Mouse (Mus musculus) Patski (cell line): Measurements from ENCODE around the gene Rassf5. TPM values are rescaled to one million over a fixed set of nuclear protein-coding genes. Genes with fewer than 3 reads are reported as not detected.
"Not testable (repeated sequence)": the region's sequence is repeated elsewhere in the genome, so short reads cannot be mapped to it uniquely, and the experiment has no call there.

Experiments
- ATAC-seq: fragments of 100-300 bp; one replicate; pipeline ENCODE4 v1.8.0; 2021
- CTCF ChIA-PET: fragments of 350-600 bp; sonication (Branson Sonifier 250); formaldehyde crosslinking; loops from one replicate; lab custom pipeline; 2022; ENCODE audit warnings: inconsistent platforms; lab: Charles Lee
- POLR2A ChIA-PET: fragments of 350-600 bp; sonication (Branson Sonifier 250); formaldehyde crosslinking; loops from one replicate; lab custom pipeline; 2022; ENCODE audit warnings: antibody characterized with exemption, inconsistent platforms; lab: Charles Lee
- DNase-seq: peaks from one replicate; pipeline ENCODE4 v3.0.0-alpha.2; 2011; ENCODE audit warnings: low read depth, low spot score
- H3K27me3 ChIP-seq: fragments of 371-371 bp; one replicate; pipeline ENCODE4 v1.5.1; 2021
- CTCF ChIP-seq: fragments of 100-300 bp; IDR thresholded peaks from one replicate; pipeline ENCODE4 v1.5.1; 2021
- in situ Hi-C: fragments of 300-500 bp; cut with MboI; formaldehyde crosslinking; loops from 3 replicates; pipeline ENCODE4 v1.11.1; 2018; ENCODE audit warnings: low pct_unique_long_range_greater_than_20kb, mixed read lengths
- polyA plus RNA-seq: library from polyadenylated mRNA; unstranded; gene quantifications from one replicate; pipeline ENCODE4 v1.2.3, GENCODE M21; 2021

Gene Rassf5
- polyA plus RNA-seq, 1 experiment from 2014 or later, result 9.5 TPM

GRCm38 (mm10) chr1:131260309-131260656 is 15.2 kb upstream of the Rassf5 start:
- H3K27me3 ChIP-seq, result no peaks in the 10 kb centered on the region
- TF ChIP-seq CTCF, result no peak
- ATAC-seq (no peak), DNase-seq (no peak)
- CTCF ChIA-PET, result interaction anchor here (0.6 to 3.7 kb wide), 23 partner anchors 11 to 392 kb away, joined by 3 to 34 read pairs (median 4); partner anchors contain the start of gene Dyrk3
- in situ Hi-C loops, result loop anchor here (5.0 to 25.0 kb wide), 4 partner anchors 78 to 698 kb away; no protein-coding TSS in a partner anchor
- POLR2A ChIA-PET, result interaction anchor here (0.7 to 1.2 kb wide), 2 partner anchors 12 to 76 kb away, joined by 3 to 8 read pairs; no protein-coding TSS in a partner anchor

GRCm38 (mm10) chr1:131259632-131260308 is 14.7 kb upstream of the Rassf5 start:
- in situ Hi-C loops, result loop anchor here (5.0 to 25.0 kb wide), 4 partner anchors 77 to 697 kb away; no protein-coding TSS in a partner anchor
- no peaks in the 10 kb centered on the region for H3K27me3 ChIP-seq
- ATAC-seq (no peak), DNase-seq (no peak)
- CTCF ChIA-PET, result interaction anchor here (0.7 to 3.7 kb wide), 18 partner anchors 11 to 391 kb away, joined by 3 to 34 read pairs (median 4); partner anchors contain the start of gene Dyrk3
- no peak for TF ChIP-seq CTCF
- POLR2A ChIA-PET, result interaction anchor here (0.7 to 1.2 kb wide), 2 partner anchors 11 to 75 kb away, joined by 3 to 8 read pairs; no protein-coding TSS in a partner anchor

- ChIA-PET POLR2A (interaction anchor here (0.6 kb wide), 1 partner anchor 27 kb away, joined by 3 read pairs; no protein-coding TSS in a partner anchor), CTCF (interaction anchor here (0.7 to 1.4 kb wide), 5 partner anchors 13 to 101 kb away, joined by 3 to 5 read pairs (median 3); no protein-coding TSS in a partner anchor)
- in situ Hi-C loops, result loop anchor here (25.0 kb wide), 1 partner anchor 695 kb away; no protein-coding TSS in a partner anchor
- DNase-seq (no peak), ATAC-seq (no peak)
- no peak for TF ChIP-seq CTCF
- no peaks in the 10 kb centered on the region for H3K27me3 ChIP-seq
Observed at GRCm38 (mm10) chr1:131257288-131257687, 12.2 kb upstream of the Rassf5 start.

- CTCF ChIA-PET, result interaction anchor here (0.7 to 1.9 kb wide), 5 partner anchors 10 to 137 kb away, joined by 3 to 6 read pairs (median 3); no protein-coding TSS in a partner anchor
- ATAC-seq, DNase-seq, H3K27me3 ChIP-seq: not testable (repeated sequence)
- in situ Hi-C loops, result loop anchor here (25.0 kb wide), 1 partner anchor 690 kb away; no protein-coding TSS in a partner anchor
- POLR2A ChIA-PET, result interaction anchor here (0.6 kb wide), 1 partner anchor 93 kb away, joined by 3 read pairs; no protein-coding TSS in a partner anchor
Observed at GRCm38 (mm10) chr1:131252516-131253250, 7.6 kb upstream of the Rassf5 start.

- POLR2A ChIA-PET, result interaction anchor here (1.5 to 1.7 kb wide), 3 partner anchors 8 to 128 kb away, joined by 3 to 4 read pairs (median 3); no protein-coding TSS in a partner anchor
- in situ Hi-C loops, result no loop called here
- CTCF ChIA-PET, result interaction anchor here (0.7 to 9.1 kb wide), 24 partner anchors 8 to 130 kb away, joined by 3 to 79 read pairs (median 4); no protein-coding TSS in a partner anchor
- ATAC-seq (no peak), DNase-seq (no peak)
- no peak for TF ChIP-seq CTCF
- no peaks in the 10 kb centered on the region for H3K27me3 ChIP-seq
Observed at GRCm38 (mm10) chr1:131246433-131247395, 1.7 kb upstream of the Rassf5 start.

GRCm38 (mm10) chr1:131245926-131246325 is 868 bp upstream of the Rassf5 start:
- CTCF ChIA-PET, result interaction anchor here (0.7 to 9.1 kb wide), 21 partner anchors 9 to 129 kb away, joined by 3 to 79 read pairs (median 4); no protein-coding TSS in a partner anchor
- no peaks in the 10 kb centered on the region for H3K27me3 ChIP-seq
- DNase-seq, result no peak
- TF ChIP-seq CTCF, result no peak
- POLR2A ChIA-PET, result interaction anchor here (1.1 to 1.6 kb wide), 3 partner anchors 9 to 69 kb away, joined by 3 read pairs; no protein-coding TSS in a partner anchor
- ATAC-seq, result no peak
- in situ Hi-C loops, result no loop called here

GRCm38 (mm10) chr1:131244536-131245088 is 446 bp downstream of the Rassf5 start:
- no peak for DNase-seq

GRCm38 (mm10) chr1:131242956-131243355 is 2.1 kb downstream of the Rassf5 start:
- no peak for ATAC-seq
- POLR2A ChIA-PET, result interaction anchor here (0.6 to 1.6 kb wide), 2 partner anchors 34 to 55 kb away, joined by 3 to 5 read pairs; no protein-coding TSS in a partner anchor
- DNase-seq, result no peak
- H3K27me3 ChIP-seq, result no peaks in the 10 kb centered on the region
- no peak for TF ChIP-seq CTCF
- CTCF ChIA-PET, result interaction anchor here (2.0 to 9.1 kb wide), 2 partner anchors 36 to 59 kb away, joined by 4 to 79 read pairs; no protein-coding TSS in a partner anchor
- in situ Hi-C loops, result no loop called here

More at GRCm38 (mm10) chr1:131244536-131245088, 446 bp downstream of the Rassf5 start:
- POLR2A ChIA-PET, result interaction anchor here (1.1 to 1.7 kb wide), 4 partner anchors 10 to 68 kb away, joined by 3 to 4 read pairs (median 3); no protein-coding TSS in a partner anchor
- no peak for TF ChIP-seq CTCF
- no peak for ATAC-seq
- no peaks in the 10 kb centered on the region for H3K27me3 ChIP-seq
- CTCF ChIA-PET, result interaction anchor here (0.9 to 9.1 kb wide), 8 partner anchors 14 to 124 kb away, joined by 3 to 79 read pairs (median 4); no protein-coding TSS in a partner anchor
- in situ Hi-C loops, result no loop called here
